Mouse (Mus musculus): Measurements from ENCODE around the gene Gng12. TPM values are rescaled to one million over a fixed set of nuclear protein-coding genes. Genes with fewer than 3 reads are reported as not detected.

Gng12 gene
- polyA plus RNA-seq, 1 experiment, result 82.1 TPM

Other genes starting within 250 kb of the Gng12 start
- gene Vmn1r35, start 210.5 kb upstream of the Gng12 start, polyA plus RNA-seq (2012; rRNA removed), result not detected in 2 replicates
- not detected in 2 replicates for gene Vmn1r36, start 177.2 kb upstream of the Gng12 start, polyA plus RNA-seq (2012; rRNA removed)
- gene Vmn1r37, start 167.0 kb upstream of the Gng12 start, polyA plus RNA-seq (2012; rRNA removed), result not detected in 2 replicates
- not detected in 2 replicates for gene Vmn1r38, start 113.8 kb upstream of the Gng12 start, polyA plus RNA-seq (2012; rRNA removed)
- gene Vmn1r39, start 85.8 kb upstream of the Gng12 start, polyA plus RNA-seq (2012; rRNA removed), result not detected in 2 replicates
- gene Gadd45a, start 141.1 kb downstream of the Gng12 start, polyA plus RNA-seq (2012; rRNA removed), result 52.8 and 87.8 TPM in 2 replicates

All from large intestine, adult 2 months (tissue).